Mouse (Mus musculus) liver, embryonic 11.5 days (tissue): ENCODE measurements at regions not wholly inside any gene's neighbourhood (a gene's known extent, or its start where the extent isn't known, plus 50 kb on each side); places are given as distances from the start of the nearest gene placed in this dataset.
"Not testable (repeated sequence)": the region's sequence is repeated elsewhere in the genome, so short reads cannot be mapped to it uniquely, and the experiment has no call there.

Source experiments
- ATAC-seq: fragments of 200-750 bp; cut with Nextera tagmentation; replicated peaks from 2 replicates; pipeline ENCODE4 v1.8.0; 2017; ENCODE audit warnings: moderate number of reproducible peaks, mild to moderate bottlenecking, moderate TSS enrichment, moderate library complexity; ENCODE audit not compliant: low FRiP score
- DNase-seq: peaks from one replicate; pipeline ENCODE4 v3.0.0-alpha.2; 2017; ENCODE audit warnings: low spot score
- H3K27ac ChIP-seq: fragments of 300-500 bp; sonication (generic); 2 replicates; pipeline ENCODE4 v1.5.1; 2014; ENCODE audit warnings: mild to moderate bottlenecking, low read depth, low read length, control low read depth
- H3K27me3 ChIP-seq: fragments of 300-500 bp; sonication (generic); replicated peaks from 2 replicates; pipeline ENCODE4 v1.6.1; 2014; ENCODE audit warnings: low read length, mixed read lengths; ENCODE audit not compliant: control insufficient read depth, insufficient read depth
- H3K36me3 ChIP-seq: fragments of 300-500 bp; sonication (generic); 2 replicates; pipeline ENCODE4 v1.6.1; 2014; ENCODE audit warnings: mild to moderate bottlenecking, low read length, moderate library complexity, mixed read lengths; ENCODE audit not compliant: control insufficient read depth, insufficient read depth
- H3K4me1 ChIP-seq: fragments of 300-500 bp; sonication (generic); replicated peaks from 2 replicates; pipeline ENCODE4 v1.6.1; 2014; ENCODE audit warnings: low read length, mixed read lengths; ENCODE audit not compliant: control insufficient read depth, insufficient read depth
- H3K4me2 ChIP-seq: fragments of 300-500 bp; sonication (generic); 2 replicates; pipeline ENCODE4 v1.6.1; 2014; ENCODE audit warnings: mild to moderate bottlenecking, control low read depth, moderate library complexity
- H3K4me3 ChIP-seq: fragments of 300-500 bp; sonication (generic); 2 replicates; pipeline ENCODE4 v1.5.1; 2014; ENCODE audit warnings: low read depth, low read length, control low read depth
- H3K9ac ChIP-seq: fragments of 300-500 bp; sonication (generic); 2 replicates; pipeline ENCODE4 v1.6.1; 2014; ENCODE audit warnings: low read depth, low read length, control low read depth
- H3K9me3 ChIP-seq: fragments of 300-500 bp; sonication (generic); 2 replicates; pipeline ENCODE4 v1.6.1; 2016; ENCODE audit warnings: low read length, inconsistent platforms, mixed read lengths; ENCODE audit not compliant: control insufficient read depth
- WGBS: fragments of 180-500 bp; shearing (Covaris S2); extraction: QIAGEN DNeasy Blood & Tissue Kit; methylation state at CpG from one replicate; pipeline ENCODE4 v1.1.7; 2014; 5-methylcytosine and 5-hydroxymethylcytosine counted together

- Histone ChIP-seq H3K9ac (no peak overlapping the region), H3K27me3 (no peaks in the 10 kb centered on the region), H3K4me3 (no peak overlapping the region), H3K9me3 (no peaks in the 10 kb centered on the region), H3K27ac (no peak overlapping the region), H3K4me1 (no peaks in the 10 kb centered on the region), H3K4me2 (no peak overlapping the region), H3K36me3 (no peaks in the 10 kb centered on the region)
- DNase-seq: no peak
- ATAC-seq: no peak
- 83% methylated on average over 2 of the region's 2 CpGs for WGBS
These were observed 77.1 kb upstream of the Fam78b start for GRCm38 (mm10) chr1:166924126-166924525.

GRCm38 (mm10) chr1:166926078-166926477 is 75.1 kb upstream of the Fam78b start:
- Histone ChIP-seq H3K9me3 (no peaks in the 10 kb centered on the region), H3K27ac (no peak overlapping the region), H3K36me3 (no peaks in the 10 kb centered on the region), H3K4me2 (no peak overlapping the region), H3K4me1 (no peaks in the 10 kb centered on the region), H3K27me3 (no peaks in the 10 kb centered on the region), H3K9ac (no peak overlapping the region), H3K4me3 (no peak overlapping the region)
- DNase-seq: no peak
- no peak for ATAC-seq
- WGBS: 49% methylated on average over 4 of the region's 4 CpGs

GRCm38 (mm10) chr1:166939744-166940143 is 61.5 kb upstream of the Fam78b start:
- not testable (repeated sequence) for H3K9me3 ChIP-seq, DNase-seq, H3K4me2 ChIP-seq, H3K27me3 ChIP-seq, ATAC-seq, H3K27ac ChIP-seq, H3K36me3 ChIP-seq, H3K4me1 ChIP-seq, H3K4me3 ChIP-seq, H3K9ac ChIP-seq
- 61% methylated on average over 9 of the region's 9 CpGs for WGBS

GRCm38 (mm10) chr1:166940146-166941076 is 60.8 kb upstream of the Fam78b start:
- H3K27me3 ChIP-seq, ATAC-seq, DNase-seq, H3K36me3 ChIP-seq, H3K27ac ChIP-seq, H3K9me3 ChIP-seq, H3K4me1 ChIP-seq, H3K9ac ChIP-seq, H3K4me3 ChIP-seq, H3K4me2 ChIP-seq: not testable (repeated sequence)
- 51% methylated on average over 31 of the region's 31 CpGs for WGBS

- Histone ChIP-seq H3K9me3 (no peaks in the 10 kb centered on the region), H3K27me3 (no peaks in the 10 kb centered on the region), H3K4me2 (no peak overlapping the region), H3K27ac (no peak overlapping the region), H3K4me3 (no peak overlapping the region), H3K9ac (no peak overlapping the region), H3K4me1 (no peaks in the 10 kb centered on the region), H3K36me3 (no peaks in the 10 kb centered on the region)
- ATAC-seq (no peak), DNase-seq (no peak)
- 50% methylated on average over 1 of the region's 1 CpGs for WGBS
These were observed 59.0 kb upstream of the Fam78b start for GRCm38 (mm10) chr1:166942201-166942600.

GRCm38 (mm10) chr1:166944540-166944939 is 56.7 kb upstream of the Fam78b start:
- no peaks in the 10 kb centered on the region for H3K9me3 ChIP-seq
- ATAC-seq (no peak), DNase-seq (no peak)
- no peak overlapping the region for H3K4me3 ChIP-seq
- no peak overlapping the region for H3K9ac ChIP-seq
- no peak overlapping the region for H3K27ac ChIP-seq
- no peaks in the 10 kb centered on the region for H3K4me1 ChIP-seq
- H3K4me2 ChIP-seq: no peak overlapping the region
- 81% methylated on average over 7 of the region's 7 CpGs for WGBS
- H3K36me3 ChIP-seq: no peaks in the 10 kb centered on the region
- no peaks in the 10 kb centered on the region for H3K27me3 ChIP-seq

- no peak for DNase-seq
- no peak overlapping the region for H3K27ac ChIP-seq
These were observed 53.1 kb upstream of the Fam78b start for GRCm38 (mm10) chr1:166947844-166948702.

More at GRCm38 (mm10) chr1:166947844-166948702, 53.1 kb upstream of the Fam78b start:
- Histone ChIP-seq H3K4me2 (no peak overlapping the region), H3K4me3 (no peak overlapping the region), H3K4me1 (no peaks in the 10 kb centered on the region), H3K9me3 (no peaks in the 10 kb centered on the region), H3K27me3 (no peaks in the 10 kb centered on the region), H3K36me3 (no peaks in the 10 kb centered on the region), H3K9ac (no peak overlapping the region)
- no peak for ATAC-seq
- 47% methylated on average over 15 of the region's 15 CpGs for WGBS
